Mouse (Mus musculus) gastrocnemius, adult 18-20 months (tissue): ENCODE data around the gene Lipc. TPM values are rescaled to one million over a fixed set of nuclear protein-coding genes. Genes with fewer than 3 reads are reported as not detected.

Experiments
- DNase-seq: peaks from one replicate; pipeline ENCODE4 v3.0.0; 2021; ENCODE audit warnings: low spot score
- microRNA-seq: library from miRNA; unstranded; fragments of <30 nt; microRNA quantifications from one replicate; pipeline ENCODE4 v1.2.0, GENCODE M21; 2021
- total RNA-seq, 2 experiments: library from RNA; stranded (reverse); gene quantifications; 2 replicates each; pipeline ENCODE4 v1.2.3; 2021

The Lipc gene
- total RNA-seq, 2 experiments from 2014 or later, result not detected

- no peak for DNase-seq
Observed at GRCm38 (mm10) chr9:70818739-70819138, 133.3 kb downstream of the Lipc start.

GRCm38 (mm10) chr9:70817396-70817795, 134.6 kb downstream of the Lipc start:
- no peak for DNase-seq

- no peak for DNase-seq
Observed at GRCm38 (mm10) chr9:70816701-70817305, 135.2 kb downstream of the Lipc start.

GRCm38 (mm10) chr9:70812551-70812950, 139.5 kb downstream of the Lipc start:
- no peak for DNase-seq

- DNase-seq, result no peak
Observed at GRCm38 (mm10) chr9:70807714-70808113, 144.3 kb downstream of the Lipc start.

- DNase-seq, result no peak
Observed at GRCm38 (mm10) chr9:70806069-70806468, 146.0 kb downstream of the Lipc start.

GRCm38 (mm10) chr9:70802816-70803215, 149.2 kb downstream of the Lipc start:
- no peak for DNase-seq

- DNase-seq, result no peak
Observed at GRCm38 (mm10) chr9:70801761-70802160, 150.3 kb downstream of the Lipc start.

- DNase-seq, result no peak
Observed at GRCm38 (mm10) chr9:70800588-70801315, 151.3 kb downstream of the Lipc start.

GRCm38 (mm10) chr9:70795439-70795757, 156.6 kb downstream of the Lipc start:
- DNase-seq, result no peak

- DNase-seq, result no peak
Observed at GRCm38 (mm10) chr9:70794643-70795438, 157.2 kb downstream of the Lipc start.

GRCm38 (mm10) chr9:70790621-70791020, 161.4 kb downstream of the Lipc start:
- no peak for DNase-seq

GRCm38 (mm10) chr9:70788705-70789104, 163.3 kb downstream of the Lipc start:
- no peak for DNase-seq

- no peak for DNase-seq
Observed at GRCm38 (mm10) chr9:70782191-70782590, 169.8 kb downstream of the Lipc start.

GRCm38 (mm10) chr9:70775517-70775916, 176.5 kb downstream of the Lipc start:
- no peak for DNase-seq

GRCm38 (mm10) chr9:70760974-70761373, 191.1 kb downstream of the Lipc start:
- no peak for DNase-seq

GRCm38 (mm10) chr9:70751504-70752222, 200.4 kb downstream of the Lipc start:
- DNase-seq, result no peak

Small RNAs within 50 kb of the gene (microRNA-seq; reads per million reads assigned to microRNA genes)
- not detected for gene Gm25149

Other genes starting within 250 kb of the Lipc start
- gene Aqp9, start 216.5 kb upstream of the Lipc start, total RNA-seq, result under 1 TPM in 1 of 2 experiments, not detected in 1; 0.24 TPM